Comparison of ENCODE assay signal across 24 mouse cellular contexts in genomic region chr5:7782235-7782634, GRCm38 (mm10).
"Had no signal": no experiment of that assay in that cellular context is flagged by ENCODE, and none has a peak within 500 bp of the region (broad histone marks: within the 10 kb centered on the region; RNA-seq: fewer than 3 reads in every experiment).

No protein-coding gene starts in this region.

- ATAC-seq: hindbrain, embryonic 16.5 days; inflammation-experienced regulatory T-cells, adult 6 months; intestine, embryonic 15.5 days; intestine, postnatal 0 days had no signal

- H3K36me3 ChIP-seq: hindbrain, embryonic 13.5 days; intestine, embryonic 15.5 days; limb, embryonic 10.5 days; limb, embryonic 12.5 days; liver, embryonic 13.5 days had no signal

- H3K9ac ChIP-seq: hindbrain, embryonic 13.5 days; intestine, embryonic 15.5 days; limb, embryonic 12.5 days; liver, embryonic 13.5 days had no signal

- H3K27ac ChIP-seq: gastrocnemius, adult 2 months; heart, adult 2 months; hindbrain, embryonic 13.5 days; intestine, embryonic 15.5 days; layer of hippocampus, adult 2 months; left cerebral cortex, adult 2 months; limb, embryonic 10.5 days; limb, embryonic 12.5 days; liver, embryonic 13.5 days had no signal

- H3K9me3 ChIP-seq: hindbrain, embryonic 13.5 days; intestine, embryonic 15.5 days; limb, embryonic 10.5 days; limb, embryonic 12.5 days; liver, embryonic 13.5 days had no signal

- H3K27me3 ChIP-seq: hindbrain, embryonic 13.5 days; intestine, embryonic 15.5 days; limb, embryonic 12.5 days; liver, embryonic 13.5 days had no signal

- H3K4me2 ChIP-seq: heart, embryonic 11.5 days; hindbrain, embryonic 13.5 days; intestine, embryonic 15.5 days; limb, embryonic 12.5 days; liver, embryonic 11.5 days; liver, embryonic 13.5 days had no signal

- H3K4me1 ChIP-seq: hindbrain, embryonic 13.5 days; intestine, embryonic 15.5 days; limb, embryonic 10.5 days; limb, embryonic 12.5 days; liver, embryonic 13.5 days had no signal

- DNase-seq: gastrocnemius, adult 2 months; gastrocnemius, postnatal 10 days; gastrocnemius, postnatal 25 days; heart, adult 2 months; heart, postnatal 10 days; heart, postnatal 4 days; kidney, adult 18-20 months; kidney, adult 8-10 months; kidney, postnatal 10 days; kidney, postnatal 25 days; kidney, postnatal 4 days; liver; liver, embryonic 13.5 days had no signal

- H3K4me3 ChIP-seq: gastrocnemius, adult 2 months; heart, adult 2 months; hindbrain, embryonic 13.5 days; intestine, embryonic 15.5 days; layer of hippocampus, adult 2 months; left cerebral cortex, adult 2 months; limb, embryonic 10.5 days; limb, embryonic 12.5 days; liver, embryonic 13.5 days had no signal
